Comparison of ENCODE assay signal across 30 mouse cellular contexts in genomic region chrX:96419383-96419782, GRCm38 (mm10). TPM values are rescaled to one million over a fixed set of nuclear protein-coding genes. Genes with fewer than 3 reads are reported as not detected.
"Had no signal": no experiment of that assay in that cellular context is flagged by ENCODE, and none has a peak within 500 bp of the region (broad histone marks: within the 10 kb centered on the region; RNA-seq: fewer than 3 reads in every experiment).

No protein-coding gene starts in this region.

- H3K36me3 ChIP-seq: heart, embryonic 13.5 days; heart, embryonic 15.5 days; hindbrain, embryonic 13.5 days; hindbrain, embryonic 15.5 days; intestine, embryonic 15.5 days; limb, embryonic 13.5 days; limb, embryonic 15.5 days; liver, embryonic 15.5 days had no signal

- H3K4me1 ChIP-seq: heart, embryonic 13.5 days; heart, embryonic 15.5 days; hindbrain, embryonic 13.5 days; hindbrain, embryonic 15.5 days; intestine, embryonic 15.5 days; limb, embryonic 13.5 days; limb, embryonic 15.5 days; liver, embryonic 15.5 days had no signal

- H3K9ac ChIP-seq: heart, embryonic 13.5 days; heart, embryonic 15.5 days; hindbrain, embryonic 13.5 days; hindbrain, embryonic 15.5 days; intestine, embryonic 15.5 days; limb, embryonic 13.5 days; limb, embryonic 15.5 days; liver, embryonic 15.5 days had no signal

- H3K9me3 ChIP-seq: heart, embryonic 13.5 days; heart, embryonic 15.5 days; hindbrain, embryonic 13.5 days; hindbrain, embryonic 15.5 days; intestine, embryonic 15.5 days; limb, embryonic 13.5 days; limb, embryonic 15.5 days; liver, embryonic 15.5 days had no signal

- H3K27me3 ChIP-seq: heart, embryonic 13.5 days; heart, embryonic 15.5 days; hindbrain, embryonic 13.5 days; hindbrain, embryonic 15.5 days; intestine, embryonic 15.5 days; limb, embryonic 13.5 days; limb, embryonic 15.5 days; liver, embryonic 15.5 days had no signal

- ATAC-seq: inflammation-experienced regulatory T-cells, adult 6 months; intestine, embryonic 15.5 days; intestine, postnatal 0 days had no signal

- DNase-seq: gastrocnemius, postnatal 14 days; gastrocnemius, postnatal 36 days; heart, adult 18-20 months; heart, postnatal 14 days; heart, postnatal 36 days; kidney, adult 18-20 months; kidney, adult 8-10 months; kidney, postnatal 10 days; kidney, postnatal 25 days; kidney, postnatal 4 days; left cerebral cortex, postnatal 4 days had no signal

- H3K4me2 ChIP-seq: heart, embryonic 11.5 days; heart, embryonic 13.5 days; heart, embryonic 15.5 days; hindbrain, embryonic 13.5 days; hindbrain, embryonic 15.5 days; intestine, embryonic 15.5 days; limb, embryonic 13.5 days; limb, embryonic 15.5 days; liver, embryonic 15.5 days had no signal

- H3K4me3 ChIP-seq: heart, embryonic 13.5 days; heart, embryonic 15.5 days; hindbrain, embryonic 13.5 days; hindbrain, embryonic 15.5 days; intestine, embryonic 15.5 days; layer of hippocampus, adult 2 months; left cerebral cortex, adult 2 months; limb, embryonic 13.5 days; limb, embryonic 15.5 days; liver, embryonic 15.5 days had no signal

- H3K27ac ChIP-seq: heart, embryonic 13.5 days; heart, embryonic 15.5 days; hindbrain, embryonic 13.5 days; hindbrain, embryonic 15.5 days; intestine, embryonic 15.5 days; layer of hippocampus, adult 2 months; left cerebral cortex, adult 2 months; limb, embryonic 13.5 days; limb, embryonic 15.5 days; liver, embryonic 15.5 days had no signal

RNA-seq across cellular contexts. Expression of gene Heph, which starts 35.8 kb away (rescaled TPM):
- total RNA-seq: hematopoietic stem cell, adult 5-6 weeks had no signal
- polyA plus RNA-seq: inflammation-experienced regulatory T-cells, adult 6 months had no signal

RNA-seq across cellular contexts. Expression of gene Hsf3, which starts 36.7 kb away (rescaled TPM):
- total RNA-seq: gastrocnemius, adult 18-20 months; gastrocnemius, adult 8-10 months; gastrocnemius, postnatal 14 days; gastrocnemius, postnatal 36 days; heart, adult 18-20 months; heart, postnatal 14 days; heart, postnatal 36 days; hematopoietic stem cell, adult 5-6 weeks; layer of hippocampus, postnatal 10 days; left cerebral cortex, postnatal 14 days; left cerebral cortex, postnatal 4 days had no signal
- polyA plus RNA-seq: heart, embryonic 13.5 days; heart, postnatal 0 days; hindbrain, embryonic 13.5 days; hindbrain, embryonic 15.5 days; inflammation-experienced regulatory T-cells, adult 6 months; liver, embryonic 15.5 days had no signal
